Mouse (Mus musculus) embryonic fibroblast, embryonic 13.5 days (primary cell): Measurements from ENCODE around the gene Fmo6. TPM values are rescaled to one million over a fixed set of nuclear protein-coding genes. Genes with fewer than 3 reads are reported as not detected.

Experiments
- H3K27ac ChIP-seq: 2 replicates; pipeline ENCODE4 v1.5.1; 2012; ENCODE audit warnings: low read length, control low read depth, inconsistent platforms; ENCODE audit not compliant: insufficient read depth
- H3K4me1 ChIP-seq: 2 replicates; pipeline ENCODE4 v1.6.1; 2011; ENCODE audit warnings: low read length; ENCODE audit not compliant: control insufficient read depth, insufficient read depth
- H3K4me3 ChIP-seq: 2 replicates; pipeline ENCODE4 v1.5.1; 2011; ENCODE audit warnings: mild to moderate bottlenecking, control low read depth, low read length; ENCODE audit not compliant: insufficient read depth
- CTCF ChIP-seq: IDR thresholded peaks from 2 replicates; pipeline ENCODE4 v1.5.1; 2011; ENCODE audit warnings: mild to moderate bottlenecking, control low read depth, low read length, moderate library complexity, borderline replicate concordance; ENCODE audit not compliant: insufficient read depth
- POLR2A ChIP-seq: IDR thresholded peaks from 2 replicates; pipeline ENCODE4 v1.6.1; 2011; ENCODE audit warnings: low read depth, mild to moderate bottlenecking, control low read depth, low read length, moderate library complexity
- polyA plus RNA-seq: library from polyadenylated mRNA; stranded (reverse); fragments of >200 nt; gene quantifications from 2 replicates; pipeline ENCODE4 v1.2.4, GENCODE M21; 2011; ENCODE audit warnings: low read depth; ENCODE audit not compliant: missing spikeins, insufficient read length

The Fmo6 gene
- not detected in 2 replicates for polyA plus RNA-seq

GRCm38 (mm10) chr1:162937415-162937814 is at the start of gene Fmo6:
Gene Fmo6, minus strand, starts transcription at chr1:162937515.
- no peak within 1 kb of the TSS for H3K27ac ChIP-seq

GRCm38 (mm10) chr1:162986777-162987176 is 49.5 kb upstream of the Fmo6 start:
- TF ChIP-seq POLR2A (no peak), CTCF (no peak)
- no peak overlapping the region for H3K27ac ChIP-seq
- no peak overlapping the region for H3K4me3 ChIP-seq
- H3K4me1 ChIP-seq: no peaks in the 10 kb centered on the region

More at GRCm38 (mm10) chr1:162937415-162937814, at the start of gene Fmo6:
- H3K4me1 ChIP-seq: no peaks in the 10 kb centered on the region
- no peak within 1 kb of the TSS for H3K4me3 ChIP-seq
- TF ChIP-seq CTCF (no peak), POLR2A (no peak)

GRCm38 (mm10) chr1:162986121-162986748 is 48.9 kb upstream of the Fmo6 start:
- no peak for TF ChIP-seq POLR2A
- TF ChIP-seq CTCF: no peak
- Histone ChIP-seq H3K4me1 (no peaks in the 10 kb centered on the region), H3K27ac (no peak overlapping the region), H3K4me3 (no peak overlapping the region)

- Histone ChIP-seq H3K4me1 (no peaks in the 10 kb centered on the region), H3K27ac (no peak within 1 kb of the TSS), H3K4me3 (no peak within 1 kb of the TSS)
- TF ChIP-seq CTCF: no peak
- no peak for TF ChIP-seq POLR2A
These were observed 47.1 kb upstream of the Fmo6 start, which contains the start of gene Fmo3 for GRCm38 (mm10) chr1:162984428-162984827. Gene Fmo3, minus strand, starts transcription at chr1:162984528.

GRCm38 (mm10) chr1:162963556-162963955 is 26.2 kb upstream of the Fmo6 start:
- H3K4me1 ChIP-seq: no peaks in the 10 kb centered on the region
- no peak overlapping the region for H3K4me3 ChIP-seq
- TF ChIP-seq POLR2A (no peak), CTCF (no peak)
- H3K27ac ChIP-seq: no peak overlapping the region

GRCm38 (mm10) chr1:162957422-162957821 is 20.1 kb upstream of the Fmo6 start:
- peak overlapping the region; percentile 92 for H3K27ac ChIP-seq
- no peak overlapping the region for H3K4me3 ChIP-seq
- H3K4me1 ChIP-seq: peaks cover 4% of the 10 kb centered on the region; the same call in 1 of the 2 replicates
- TF ChIP-seq CTCF (no peak), POLR2A (no peak)

GRCm38 (mm10) chr1:162953079-162953478 is 15.8 kb upstream of the Fmo6 start:
- H3K4me3 ChIP-seq: no peak overlapping the region
- H3K27ac ChIP-seq: peak overlapping the region; percentile 36
- H3K4me1 ChIP-seq: peaks cover 4% of the 10 kb centered on the region; the same call in 1 of the 2 replicates
- TF ChIP-seq POLR2A (no peak), CTCF (no peak)

GRCm38 (mm10) chr1:162949763-162950162 is 12.4 kb upstream of the Fmo6 start:
- Histone ChIP-seq H3K4me1 (0 out of 2 replicates have a peak, but pooled peaks cover 2% of the 10 kb centered on the region), H3K27ac (no peak overlapping the region), H3K4me3 (no peak overlapping the region)
- TF ChIP-seq CTCF (no peak), POLR2A (no peak)

- H3K27ac ChIP-seq: no peak overlapping the region
- no peak for TF ChIP-seq CTCF
- TF ChIP-seq POLR2A: no peak
- no peak overlapping the region for H3K4me3 ChIP-seq
- H3K4me1 ChIP-seq: peaks cover 11% of the 10 kb centered on the region
These were observed 10.6 kb upstream of the Fmo6 start for GRCm38 (mm10) chr1:162947934-162948333.

GRCm38 (mm10) chr1:162946837-162947558 is 9.7 kb upstream of the Fmo6 start:
- Histone ChIP-seq H3K4me3 (no peak overlapping the region), H3K4me1 (peaks cover 11% of the 10 kb centered on the region), H3K27ac (no peak overlapping the region)
- no peak for TF ChIP-seq CTCF
- no peak for TF ChIP-seq POLR2A
